Mouse (Mus musculus) liver, adult 2 months (tissue): ENCODE results near the gene Mfsd11.

Source experiments
- CTCF ChIP-seq: fragments of 200-500 bp; IDR thresholded peaks from 2 replicates; pipeline ENCODE4 v1.5.1; 2011; ENCODE audit warnings: low read depth, low read length, control low read depth
- POLR2A ChIP-seq: fragments of 200-500 bp; IDR thresholded peaks from 2 replicates; pipeline ENCODE4 v1.6.1; 2011; ENCODE audit warnings: low read length, control low read depth; ENCODE audit not compliant: insufficient read depth; ENCODE audit errors: extremely low read depth

DNA sequence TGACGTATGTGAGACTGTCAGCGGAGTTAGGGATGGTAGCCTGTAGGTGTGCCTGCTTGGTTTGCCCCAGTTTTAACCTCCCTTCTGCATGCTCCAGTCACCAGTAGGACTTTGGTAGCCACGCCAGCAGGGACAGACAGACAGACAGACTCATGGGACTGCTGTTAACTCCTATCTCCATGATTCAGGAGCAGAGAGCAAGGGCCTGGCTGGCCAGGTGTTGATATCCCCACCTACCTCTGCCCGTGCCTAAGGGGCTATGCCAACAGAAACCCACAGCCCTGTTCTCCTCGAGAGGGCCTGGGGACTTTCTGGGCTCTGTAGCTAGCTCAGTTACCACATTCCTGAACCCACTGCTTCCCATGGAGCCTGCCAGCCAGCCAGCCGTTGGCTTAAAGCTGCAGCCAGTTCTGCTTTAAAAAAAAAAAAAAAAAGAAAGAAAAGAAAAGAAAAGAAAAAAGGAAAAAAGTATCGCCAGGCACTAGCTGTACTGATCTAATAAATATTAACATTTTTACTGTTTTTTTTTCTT is 37.3 kb upstream of the Mfsd11 start:
- TF ChIP-seq POLR2A (no peak), CTCF (no peak)
